Mouse (Mus musculus): ENCODE measurements around the gene Sgca. TPM values are rescaled to one million over a fixed set of nuclear protein-coding genes. Genes with fewer than 3 reads are reported as not detected.

The Sgca gene
- polyA plus RNA-seq, 1 experiment from 2014 or later = not detected

DNA sequence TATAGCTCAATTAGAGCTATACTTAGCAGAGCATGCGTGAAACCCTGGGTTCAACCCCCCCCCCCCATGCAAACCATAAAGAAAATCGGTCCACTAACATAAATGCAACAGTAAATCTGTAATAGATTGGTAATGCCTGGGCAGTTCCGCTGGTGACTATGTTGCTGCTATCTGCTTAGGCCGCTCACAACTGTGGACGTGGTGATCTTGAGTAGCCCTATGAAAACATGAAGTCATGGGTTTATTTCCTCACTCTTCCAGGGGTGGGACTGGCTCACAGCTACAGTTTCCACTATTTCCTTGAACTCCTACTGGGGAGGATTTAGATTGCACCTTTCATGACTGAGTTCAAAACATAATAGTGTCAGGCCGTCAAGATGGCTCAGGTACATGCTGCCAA lies 58.4 kb downstream of the Sgca start:
- Histone ChIP-seq H3K4me2 (replicated peaks) (no peak overlapping the region), H3K4me3 (no peak overlapping the region), H3K4me1 (peaks cover 12% of the 10 kb centered on the region), H3K36me3 (no peaks in the 10 kb centered on the region), H3K9ac (replicated peaks) (no peak overlapping the region), H3K9me3 (no peaks in the 10 kb centered on the region), H3K27me3 (no peaks in the 10 kb centered on the region), H3K27ac (replicated peaks) (no peak overlapping the region)
- 80% methylated on average over 6 of the region's 6 CpGs for WGBS
- no peak for ATAC-seq (ENCODE audit: low FRiP score, low read depth)

DNA sequence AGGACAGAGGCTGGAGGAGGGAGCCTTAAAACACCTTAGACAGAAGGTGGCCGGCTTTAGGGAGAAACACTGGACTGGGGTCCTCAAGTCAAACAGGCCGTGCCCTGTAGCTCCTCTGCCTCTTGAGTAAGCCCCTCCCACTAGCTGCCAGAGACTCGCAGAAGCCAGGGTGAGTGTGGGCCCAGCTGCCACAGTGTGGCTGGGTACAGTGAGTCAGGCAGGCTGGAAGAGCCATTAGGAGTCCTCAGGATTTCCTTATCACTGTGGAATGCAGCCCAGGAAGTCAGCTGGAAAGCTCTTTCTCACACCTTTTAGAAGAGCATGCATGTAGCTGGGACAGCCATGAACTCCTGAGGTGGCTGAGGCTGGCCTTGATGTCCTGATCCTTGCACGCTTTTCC lies 59.6 kb downstream of the Sgca start:
- no peak for ATAC-seq (ENCODE audit: low FRiP score, low read depth)
- no peak overlapping the region for H3K4me2 ChIP-seq (replicated peaks)
- no peak overlapping the region for H3K9ac ChIP-seq (replicated peaks)
- WGBS = 39% methylated on average over 4 of the region's 4 CpGs
- no peak overlapping the region for H3K4me3 ChIP-seq
- H3K36me3 ChIP-seq = no peaks in the 10 kb centered on the region
- peaks cover 12% of the 10 kb centered on the region for H3K4me1 ChIP-seq
- no peaks in the 10 kb centered on the region for H3K27me3 ChIP-seq
- H3K9me3 ChIP-seq = no peaks in the 10 kb centered on the region
- H3K27ac ChIP-seq (replicated peaks) = no peak overlapping the region

DNA sequence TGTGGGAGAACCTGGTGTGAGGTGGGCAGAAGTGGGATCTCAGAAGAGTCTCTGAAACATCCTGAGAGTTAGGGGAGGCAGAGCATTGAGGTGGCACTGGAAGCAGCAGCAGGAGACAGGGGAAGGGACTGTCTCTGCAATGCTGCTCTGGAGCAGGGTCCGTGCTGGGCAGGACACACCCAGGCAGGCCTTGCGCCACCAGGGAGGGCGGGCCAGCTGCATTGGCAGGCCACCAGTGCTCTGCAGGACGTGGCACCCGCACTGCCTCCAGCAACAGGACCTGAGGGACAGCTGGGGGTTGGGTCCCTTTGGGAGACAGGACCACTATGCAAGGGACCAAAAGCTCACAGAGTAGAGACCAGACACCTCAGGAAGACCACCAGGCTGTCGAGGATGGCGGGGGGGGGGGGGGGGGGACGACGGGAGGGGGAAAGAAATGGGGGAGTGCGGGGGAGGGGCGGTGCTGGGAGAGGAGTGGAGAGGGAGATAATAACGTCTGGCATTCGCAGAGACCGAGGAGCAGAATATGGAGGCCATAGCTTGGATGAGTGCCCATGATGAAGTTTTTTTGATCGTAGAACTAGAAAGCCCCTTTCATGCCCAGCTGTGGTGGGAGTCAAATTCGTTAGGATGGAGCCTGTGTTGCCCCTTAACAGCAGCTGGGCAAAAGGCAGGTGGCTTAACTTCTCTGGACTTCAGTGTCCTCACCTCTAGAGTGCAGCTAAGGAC lies 60.3 kb downstream of the Sgca start:
- Histone ChIP-seq H3K36me3 (no peaks in the 10 kb centered on the region), H3K9me3 (no peaks in the 10 kb centered on the region), H3K4me3 (no peak overlapping the region), H3K27ac (replicated peaks) (no peak overlapping the region), H3K27me3 (no peaks in the 10 kb centered on the region), H3K9ac (replicated peaks) (no peak overlapping the region), H3K4me2 (replicated peaks) (no peak overlapping the region), H3K4me1 (peaks cover 12% of the 10 kb centered on the region)
- ATAC-seq (ENCODE audit: low FRiP score, low read depth) = no peak
- 30% methylated on average over 11 of the region's 16 CpGs for WGBS

DNA sequence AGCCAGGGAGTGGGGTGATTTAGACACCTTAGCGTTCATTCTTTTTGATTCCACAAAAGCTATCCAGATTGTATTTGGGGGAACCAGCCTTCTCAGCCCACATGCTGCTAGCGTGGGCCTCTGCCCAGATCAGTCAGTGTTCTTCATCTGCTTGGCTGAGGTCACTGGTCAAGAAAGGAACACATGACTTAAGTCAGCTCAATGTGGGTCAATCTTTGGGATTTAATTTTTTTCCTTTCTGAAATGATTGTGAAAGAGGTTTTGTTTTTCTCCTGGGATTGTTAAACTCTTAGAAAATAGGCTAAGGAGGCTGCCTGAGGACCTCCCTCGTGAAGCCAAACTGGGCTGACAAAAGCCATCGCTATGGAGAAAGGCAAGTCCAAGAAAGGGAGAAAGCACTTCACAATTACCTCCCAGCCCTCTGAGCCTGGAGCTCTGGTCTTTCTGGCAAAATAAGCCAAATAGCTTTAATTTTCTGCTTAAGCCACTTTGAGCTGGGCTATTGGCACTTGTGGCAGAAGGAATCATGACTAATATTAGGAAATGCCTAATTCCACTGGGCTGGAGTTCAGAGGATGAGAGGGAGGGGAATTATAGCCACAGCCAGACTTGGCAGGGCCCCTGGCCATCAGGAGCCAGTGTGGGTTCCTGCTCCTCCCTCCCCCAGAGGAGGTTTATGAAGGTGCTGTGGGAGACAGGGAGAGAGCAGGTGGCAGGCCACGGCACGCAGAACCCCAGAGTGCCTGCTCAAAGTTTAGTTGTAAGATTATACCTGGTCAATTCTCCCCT lies 62.6 kb downstream of the Sgca start:
- Histone ChIP-seq H3K4me3 (no peak overlapping the region), H3K4me2 (replicated peaks) (no peak overlapping the region), H3K27me3 (no peaks in the 10 kb centered on the region), H3K9me3 (no peaks in the 10 kb centered on the region), H3K27ac (replicated peaks) (no peak overlapping the region), H3K36me3 (no peaks in the 10 kb centered on the region), H3K9ac (replicated peaks) (no peak overlapping the region), H3K4me1 (peaks cover 12% of the 10 kb centered on the region)
- 54% methylated on average over 6 of the region's 6 CpGs for WGBS
- ATAC-seq (ENCODE audit: low FRiP score, low read depth) = no peak

Other genes starting within 250 kb of the Sgca start
- gene Cdc34b, start 234.5 kb downstream of the Sgca start, polyA plus RNA-seq (2016; fragmentation: Nextera tagmentation; extraction: Ambion mirVana) = 0.15 and 0.20 TPM in 2 replicates
- gene Tmem92, start 193.6 kb downstream of the Sgca start, polyA plus RNA-seq (2016; fragmentation: Nextera tagmentation; extraction: Ambion mirVana) = not detected in 2 replicates
- gene Col1a1, start 40.1 kb downstream of the Sgca start, polyA plus RNA-seq (2016; fragmentation: Nextera tagmentation; extraction: Ambion mirVana) = 405 and 569 TPM in 2 replicates
- gene Hils1, start 8.7 kb downstream of the Sgca start, polyA plus RNA-seq (2016; fragmentation: Nextera tagmentation; extraction: Ambion mirVana) = not detected in 2 replicates
- gene Ppp1r9b, start 14.7 kb upstream of the Sgca start, polyA plus RNA-seq (2016; fragmentation: Nextera tagmentation; extraction: Ambion mirVana) = 15.7 and 17.7 TPM in 2 replicates
- 93.5 and 100 TPM in 2 replicates for gene Samd14, start 33.6 kb upstream of the Sgca start, polyA plus RNA-seq (2016; fragmentation: Nextera tagmentation; extraction: Ambion mirVana)
- 19.1 and 22.7 TPM in 2 replicates for gene Pdk2, start 65.0 kb upstream of the Sgca start, polyA plus RNA-seq (2016; fragmentation: Nextera tagmentation; extraction: Ambion mirVana)
- 6.3 and 6.5 TPM in 2 replicates for gene Itga3, start 100.5 kb upstream of the Sgca start, polyA plus RNA-seq (2016; fragmentation: Nextera tagmentation; extraction: Ambion mirVana)
- gene Dlx3, start 143.8 kb upstream of the Sgca start, polyA plus RNA-seq (2016; fragmentation: Nextera tagmentation; extraction: Ambion mirVana) = 0.67 and 0.71 TPM in 2 replicates
- not detected in 2 replicates for gene Dlx4, start 169.9 kb upstream of the Sgca start, polyA plus RNA-seq (2016; fragmentation: Nextera tagmentation; extraction: Ambion mirVana)

All from midbrain, embryonic 12.5 days (tissue).